Mouse (Mus musculus): ENCODE data around the gene Psmd7.
A peak's percentile ranks its signal among the peaks of the same experiment; 100 is the strongest.

The Psmd7 gene

GRCm38 (mm10) chr8:107618499-107618898 lies 30.2 kb upstream of the Psmd7 start:
- Histone ChIP-seq H3K36me3 (ENCODE audit: insufficient read depth, low read length) (no peaks in the 10 kb centered on the region), H3K27me3 (ENCODE audit: insufficient read depth, low read length) (no peaks in the 10 kb centered on the region), H3K4me3 (replicated peaks; ENCODE audit: low read length) (no peak overlapping the region), H3K4me1 (replicated peaks; ENCODE audit: low read depth, low read length) (0 out of 2 replicates have a peak, but pooled peaks cover under 1% of the 10 kb centered on the region), H3K9me3 (ENCODE audit: low read length) (peaks cover 9% of the 10 kb centered on the region)
- no peak for TF ChIP-seq POU5F1 (IDR thresholded peaks at IDR 0.05; ENCODE audit: borderline replicate concordance, low read length)

- no peak for TF ChIP-seq POU5F1 (IDR thresholded peaks at IDR 0.05; ENCODE audit: borderline replicate concordance, low read length)
- TF ChIP-seq NANOG (IDR thresholded peaks at IDR 0.05; ENCODE audit: borderline replicate concordance, low read length): no peak
- TF ChIP-seq CTCF (conservative IDR thresholded peaks at IDR 0.05; ENCODE audit: low read length): no peak
- H3K36me3 ChIP-seq (ENCODE audit: insufficient read depth, low read length): no peaks in the 10 kb centered on the region
- no peak overlapping the region for H3K4me3 ChIP-seq (replicated peaks; ENCODE audit: low read length)
- no peaks in the 10 kb centered on the region for H3K27me3 ChIP-seq (ENCODE audit: insufficient read depth, low read length)
- peaks cover 17% of the 10 kb centered on the region for H3K4me1 ChIP-seq (replicated peaks; ENCODE audit: low read depth, low read length)
- peaks cover 9% of the 10 kb centered on the region for H3K9me3 ChIP-seq (ENCODE audit: low read length)
Observed at GRCm38 (mm10) chr8:107613411-107613810, 25.1 kb upstream of the Psmd7 start.

GRCm38 (mm10) chr8:107610845-107611244 lies 22.6 kb upstream of the Psmd7 start:
- H3K4me3 ChIP-seq (replicated peaks; ENCODE audit: low read length): peak overlapping the region; percentile 53
- peak; percentile 68; the same call in 1 of the 2 replicates for TF ChIP-seq NANOG (IDR thresholded peaks at IDR 0.05; ENCODE audit: borderline replicate concordance, low read length)
- TF ChIP-seq CTCF (conservative IDR thresholded peaks at IDR 0.05; ENCODE audit: low read length): no peak
- TF ChIP-seq POU5F1 (IDR thresholded peaks at IDR 0.05; ENCODE audit: borderline replicate concordance, low read length): no peak
- no peaks in the 10 kb centered on the region for H3K9me3 ChIP-seq (ENCODE audit: low read length)

GRCm38 (mm10) chr8:107608751-107609150 lies 20.5 kb upstream of the Psmd7 start:
- no peak for TF ChIP-seq POU5F1 (IDR thresholded peaks at IDR 0.05; ENCODE audit: borderline replicate concordance, low read length)
- no peak for TF ChIP-seq NANOG (IDR thresholded peaks at IDR 0.05; ENCODE audit: borderline replicate concordance, low read length)
- TF ChIP-seq CTCF (conservative IDR thresholded peaks at IDR 0.05; ENCODE audit: low read length): no peak
- Histone ChIP-seq H3K4me1 (replicated peaks; ENCODE audit: low read depth, low read length) (peaks cover 17% of the 10 kb centered on the region), H3K9me3 (ENCODE audit: low read length) (no peaks in the 10 kb centered on the region), H3K27me3 (ENCODE audit: insufficient read depth, low read length) (no peaks in the 10 kb centered on the region), H3K36me3 (ENCODE audit: insufficient read depth, low read length) (no peaks in the 10 kb centered on the region), H3K4me3 (replicated peaks; ENCODE audit: low read length) (no peak overlapping the region)

More at GRCm38 (mm10) chr8:107610845-107611244, 22.6 kb upstream of the Psmd7 start:
- H3K4me1 ChIP-seq (replicated peaks; ENCODE audit: low read depth, low read length): peaks cover 17% of the 10 kb centered on the region
- no peaks in the 10 kb centered on the region for H3K27me3 ChIP-seq (ENCODE audit: insufficient read depth, low read length)
- no peaks in the 10 kb centered on the region for H3K36me3 ChIP-seq (ENCODE audit: insufficient read depth, low read length)

- Histone ChIP-seq H3K27me3 (ENCODE audit: insufficient read depth, low read length) (no peaks in the 10 kb centered on the region), H3K36me3 (ENCODE audit: insufficient read depth, low read length) (no peaks in the 10 kb centered on the region), H3K4me1 (replicated peaks; ENCODE audit: low read depth, low read length) (peaks cover 28% of the 10 kb centered on the region), H3K4me3 (replicated peaks; ENCODE audit: low read length) (no peak overlapping the region), H3K9me3 (ENCODE audit: low read length) (no peaks in the 10 kb centered on the region)
- TF ChIP-seq CTCF (conservative IDR thresholded peaks at IDR 0.05; ENCODE audit: low read length): peak; percentile 58
- TF ChIP-seq NANOG (IDR thresholded peaks at IDR 0.05; ENCODE audit: borderline replicate concordance, low read length): no peak
- no peak for TF ChIP-seq POU5F1 (IDR thresholded peaks at IDR 0.05; ENCODE audit: borderline replicate concordance, low read length)
Observed at GRCm38 (mm10) chr8:107603026-107603425, 14.8 kb upstream of the Psmd7 start.

- TF ChIP-seq CTCF (conservative IDR thresholded peaks at IDR 0.05; ENCODE audit: low read length): no peak
- no peak for TF ChIP-seq NANOG (IDR thresholded peaks at IDR 0.05; ENCODE audit: borderline replicate concordance, low read length)
- no peak for TF ChIP-seq POU5F1 (IDR thresholded peaks at IDR 0.05; ENCODE audit: borderline replicate concordance, low read length)
- Histone ChIP-seq H3K4me1 (replicated peaks; ENCODE audit: low read depth, low read length) (peaks cover 43% of the 10 kb centered on the region), H3K36me3 (ENCODE audit: insufficient read depth, low read length) (peaks cover 7% of the 10 kb centered on the region), H3K4me3 (replicated peaks; ENCODE audit: low read length) (0 out of 2 replicates have a peak overlapping the region, but pooled peaks have one; percentile 49), H3K9me3 (ENCODE audit: low read length) (peaks cover 11% of the 10 kb centered on the region), H3K27me3 (ENCODE audit: insufficient read depth, low read length) (no peaks in the 10 kb centered on the region)
Observed at GRCm38 (mm10) chr8:107599691-107600090, 11.4 kb upstream of the Psmd7 start.

GRCm38 (mm10) chr8:107597731-107598130 lies 9.5 kb upstream of the Psmd7 start:
- Histone ChIP-seq H3K9me3 (ENCODE audit: low read length) (peaks cover 11% of the 10 kb centered on the region), H3K4me1 (replicated peaks; ENCODE audit: low read depth, low read length) (peaks cover 60% of the 10 kb centered on the region), H3K36me3 (ENCODE audit: insufficient read depth, low read length) (peaks cover 7% of the 10 kb centered on the region), H3K4me3 (replicated peaks; ENCODE audit: low read length) (no peak overlapping the region), H3K27me3 (ENCODE audit: insufficient read depth, low read length) (no peaks in the 10 kb centered on the region)
- TF ChIP-seq NANOG (IDR thresholded peaks at IDR 0.05; ENCODE audit: borderline replicate concordance, low read length): no peak
- TF ChIP-seq CTCF (conservative IDR thresholded peaks at IDR 0.05; ENCODE audit: low read length): no peak
- no peak for TF ChIP-seq POU5F1 (IDR thresholded peaks at IDR 0.05; ENCODE audit: borderline replicate concordance, low read length)

- no peaks in the 10 kb centered on the region for H3K27me3 ChIP-seq (ENCODE audit: insufficient read depth, low read length)
- H3K36me3 ChIP-seq (ENCODE audit: insufficient read depth, low read length): peaks cover 7% of the 10 kb centered on the region
- TF ChIP-seq CTCF (conservative IDR thresholded peaks at IDR 0.05; ENCODE audit: low read length): no peak
- peak; percentile 91 for TF ChIP-seq NANOG (IDR thresholded peaks at IDR 0.05; ENCODE audit: borderline replicate concordance, low read length)
- peak; percentile 98 for TF ChIP-seq POU5F1 (IDR thresholded peaks at IDR 0.05; ENCODE audit: borderline replicate concordance, low read length)
- H3K4me3 ChIP-seq (replicated peaks; ENCODE audit: low read length): peak overlapping the region; percentile 24; the same call in 1 of the 2 replicates
- H3K4me1 ChIP-seq (replicated peaks; ENCODE audit: low read depth, low read length): peaks cover 62% of the 10 kb centered on the region
- peaks cover 11% of the 10 kb centered on the region for H3K9me3 ChIP-seq (ENCODE audit: low read length)
Observed at GRCm38 (mm10) chr8:107594817-107595216, 6.6 kb upstream of the Psmd7 start.

All from E14TG2a.4 (cell line).